Mouse (Mus musculus): ENCODE data around the gene Chst1. TPM values are rescaled to one million over a fixed set of nuclear protein-coding genes. Genes with fewer than 3 reads are reported as not detected.

Gene Chst1
- polyA plus RNA-seq (2017; shearing (Covaris generic)), result not detected

GRCm38 (mm10) chr2:92599487-92600347 lies at the start of gene Chst1:
Gene Chst1, plus strand, starts transcription at chr2:92599707.
- no peak for ATAC-seq

- ATAC-seq, result no peak
Observed at GRCm38 (mm10) chr2:92550051-92550450, 49.5 kb upstream of the Chst1 start.

- no peak for ATAC-seq
Observed at GRCm38 (mm10) chr2:92554536-92554935, 45.0 kb upstream of the Chst1 start.

GRCm38 (mm10) chr2:92562930-92563329 lies 36.6 kb upstream of the Chst1 start:
- no peak for ATAC-seq

- ATAC-seq, result no peak
Observed at GRCm38 (mm10) chr2:92570623-92571022, 28.9 kb upstream of the Chst1 start.

GRCm38 (mm10) chr2:92577824-92578223 lies 21.7 kb upstream of the Chst1 start:
- no peak for ATAC-seq

- no peak for ATAC-seq
Observed at GRCm38 (mm10) chr2:92581302-92581701, 18.2 kb upstream of the Chst1 start.

GRCm38 (mm10) chr2:92582596-92582995 lies 16.9 kb upstream of the Chst1 start:
- no peak for ATAC-seq

GRCm38 (mm10) chr2:92587806-92588205 lies 11.7 kb upstream of the Chst1 start:
- no peak for ATAC-seq

GRCm38 (mm10) chr2:92594929-92595730 lies 4.4 kb upstream of the Chst1 start:
- ATAC-seq, result no peak

GRCm38 (mm10) chr2:92597291-92597690 lies 2.2 kb upstream of the Chst1 start:
- no peak for ATAC-seq

- ATAC-seq, result no peak
Observed at GRCm38 (mm10) chr2:92598941-92599486, 493 bp upstream of the Chst1 start.

- no peak for ATAC-seq
Observed at GRCm38 (mm10) chr2:92600348-92600670, 802 bp downstream of the Chst1 start.

GRCm38 (mm10) chr2:92601246-92601645 lies 1.7 kb downstream of the Chst1 start:
- ATAC-seq, result no peak

GRCm38 (mm10) chr2:92602073-92602472 lies 2.6 kb downstream of the Chst1 start:
- ATAC-seq, result no peak

- ATAC-seq, result no peak
Observed at GRCm38 (mm10) chr2:92603591-92603990, 4.1 kb downstream of the Chst1 start.

- ATAC-seq, result no peak
Observed at GRCm38 (mm10) chr2:92604565-92604964, 5.1 kb downstream of the Chst1 start.

- ATAC-seq, result no peak
Observed at GRCm38 (mm10) chr2:92605995-92606394, 6.5 kb downstream of the Chst1 start.

- ATAC-seq, result no peak
Observed at GRCm38 (mm10) chr2:92607153-92607552, 7.6 kb downstream of the Chst1 start.

- no peak for ATAC-seq
Observed at GRCm38 (mm10) chr2:92607592-92607991, 8.1 kb downstream of the Chst1 start.

- ATAC-seq, result no peak
Observed at GRCm38 (mm10) chr2:92608013-92608619, 8.6 kb downstream of the Chst1 start.

GRCm38 (mm10) chr2:92608810-92609581 lies 9.5 kb downstream of the Chst1 start:
- no peak for ATAC-seq

Measured in inflammation-experienced regulatory T-cells, adult 6 months (primary cell).